Mouse (Mus musculus) gastrocnemius, postnatal 14 days (tissue): Measurements from ENCODE around the gene Gm3633. TPM values are rescaled to one million over a fixed set of nuclear protein-coding genes. Genes with fewer than 3 reads are reported as not detected.
"Not testable (repeated sequence)": the region's sequence is repeated elsewhere in the genome, so short reads cannot be mapped to it uniquely, and the experiment has no call there.

ENCODE experiments used
- DNase-seq: peaks from one replicate; pipeline ENCODE4 v3.0.0; 2021; ENCODE audit warnings: mixed read lengths
- intact Hi-C: fragments of 180-260 bp; cut with DNase I; formaldehyde crosslinking; loops from one replicate; pipeline ENCODE4 v1.15.1; 2025; ENCODE audit warnings: low total_unique reads
- long read RNA-seq, 2 experiments: library from polyadenylated mRNA; stranded (forward); transcript quantifications; one replicate each; pipeline ENCODE4 v2.0.0; 2021
- microRNA-seq, 2 experiments: library from miRNA; unstranded; fragments of <30 nt; microRNA quantifications; one replicate each; pipeline ENCODE4 v1.2.0; 2021
- total RNA-seq, 2 experiments: library from RNA; stranded (reverse); gene quantifications; 2 replicates each; pipeline ENCODE4 v1.2.3; 2021

Gm3633 gene
- not detected for total RNA-seq
- long read RNA-seq, experiment 1, result 0 reads
- long read RNA-seq, experiment 2, result 0 reads

DNA sequence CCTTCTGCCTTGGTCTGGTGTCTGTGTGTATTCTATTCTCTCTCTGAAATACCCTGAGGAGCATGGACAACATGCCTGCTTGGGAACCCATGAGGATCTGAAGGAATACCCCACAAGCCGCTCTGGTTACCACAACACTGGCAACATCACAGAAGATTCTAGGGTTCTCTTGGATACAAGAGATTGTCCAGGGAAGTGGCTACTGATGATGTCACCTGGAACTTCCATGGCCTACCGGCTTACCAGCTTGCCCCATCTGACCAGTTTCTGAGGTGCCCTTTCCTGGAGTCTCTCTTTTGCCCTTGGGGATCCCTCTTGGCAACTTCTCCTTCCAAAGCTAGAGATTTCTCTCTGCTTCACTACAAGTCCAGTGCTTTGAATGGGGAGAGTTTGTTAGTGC lies at the start of gene Gm3633:
TSS of gene Gm3633 (minus strand) at position 101 of the 400 bp plus-strand sequence.
- intact Hi-C loops, DNase-seq: not testable (repeated sequence)

DNA sequence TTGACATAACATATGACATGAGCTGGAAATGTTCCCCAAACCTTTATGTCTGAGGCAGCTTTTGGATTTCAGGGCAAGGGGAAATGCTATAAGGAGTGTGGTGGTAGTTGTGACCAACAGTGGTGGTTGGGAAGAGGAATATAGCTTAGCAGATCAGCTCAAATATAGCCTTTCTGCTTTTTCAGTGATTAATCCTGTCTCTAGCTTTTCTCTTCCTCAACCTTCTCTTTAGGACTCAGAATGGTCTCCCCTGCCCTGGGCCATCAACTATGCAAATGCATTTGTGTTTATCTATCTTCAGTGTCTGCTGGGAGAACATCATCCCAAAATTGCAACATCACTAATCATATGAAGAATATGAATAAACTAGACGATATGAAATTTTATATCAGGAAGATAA lies 13.9 kb upstream of the Gm3633 start, which contains the start of gene Gm10378:
TSS of gene Gm10378 (plus strand) at position 301 of the 400 bp plus-strand sequence.
- DNase-seq, intact Hi-C loops: not testable (repeated sequence)

DNA sequence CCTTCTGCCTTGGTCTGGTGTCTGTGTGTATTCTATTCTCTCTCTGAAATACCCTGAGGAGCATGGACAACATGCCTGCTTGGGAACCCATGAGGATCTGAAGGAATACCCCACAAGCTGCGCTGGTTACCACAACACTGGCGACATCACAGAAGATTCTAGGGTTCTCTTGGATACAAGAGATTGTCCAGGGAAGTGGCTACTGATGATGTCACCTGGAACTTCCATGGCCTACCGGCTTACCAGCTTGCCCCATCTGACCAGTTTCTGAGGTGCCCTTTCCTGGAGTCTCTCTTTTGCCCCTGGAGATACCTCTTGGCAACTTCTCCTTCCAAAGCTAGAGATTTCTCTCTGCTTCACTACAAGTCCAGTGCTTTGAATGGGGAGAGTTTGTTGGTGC lies 41.9 kb downstream of the Gm3633 start, which contains the start of gene Gm17124:
TSS of gene Gm17124 (minus strand) at position 101 of the 400 bp plus-strand sequence.
- intact Hi-C loops, DNase-seq: not testable (repeated sequence)

Small RNAs within 50 kb of the gene (microRNA-seq; reads per million reads assigned to microRNA genes)
- gene Gm23620 (0 reads per million in 2 experiments), gene Gm25228 (0 reads per million in 2 experiments)

Other genes starting within 250 kb of the Gm3633 start
- not detected for gene Gm8005, start 202.2 kb downstream of the Gm3633 start, total RNA-seq
- gene Gm8011, start 178.0 kb downstream of the Gm3633 start, total RNA-seq, result not detected
- not detected for gene Gm8020, start 139.6 kb downstream of the Gm3633 start, total RNA-seq
- not detected for gene Gm8024, start 117.6 kb downstream of the Gm3633 start, total RNA-seq
- not detected for gene Gm17124, start 42.0 kb downstream of the Gm3633 start, total RNA-seq
- gene Gm10378, start 14.0 kb upstream of the Gm3633 start, total RNA-seq, result not detected
- gene Gm3015, start 126.9 kb upstream of the Gm3633 start, total RNA-seq, result not detected
- gene Gm10377, start 156.1 kb upstream of the Gm3633 start, total RNA-seq, result not detected
- not detected for gene Gm21977, start 211.6 kb upstream of the Gm3633 start, total RNA-seq